Mouse (Mus musculus): ENCODE results near the gene Bri3. TPM values are rescaled to one million over a fixed set of nuclear protein-coding genes. Genes with fewer than 3 reads are reported as not detected.
A peak's percentile ranks its signal among the peaks of the same experiment; 100 is the strongest.

Bri3 gene
- polyA plus RNA-seq, 1 experiment from 2014 or later: 116 TPM

GRCm38 (mm10) chr5:144223503-144223862, 20.8 kb upstream of the Bri3 start, which contains the start of gene Tecpr1:
Gene Tecpr1 (minus strand): TSS chr5:144223615.
- H3K9me3 ChIP-seq (replicated peaks; ENCODE audit: control insufficient read depth, low read length): no peaks in the 10 kb centered on the region
- DNase-seq (ENCODE audit: low spot score) (peak; percentile 97), ATAC-seq (replicated peaks; ENCODE audit: insufficient number of reproducible peaks, low FRiP score, low TSS enrichment, low read depth) (peak; percentile 95)
- no peaks in the 10 kb centered on the region for H3K36me3 ChIP-seq (replicated peaks; ENCODE audit: control insufficient read depth, insufficient read depth, low read depth, low read length)
- peak within 1 kb of the TSS; percentile 84 for H3K4me2 ChIP-seq (ENCODE audit: low read depth, low read length)
- WGBS: under 1% methylated on average over 37 of the region's 37 CpGs
- H3K4me3 ChIP-seq (ENCODE audit: low read depth, low read length): peak within 1 kb of the TSS; percentile 68
- H3K27me3 ChIP-seq (ENCODE audit: control insufficient read depth, insufficient read depth, low read length): no peaks in the 10 kb centered on the region
- H3K9ac ChIP-seq (replicated peaks; ENCODE audit: low read length): peak within 1 kb of the TSS; percentile 70
- H3K4me1 ChIP-seq (ENCODE audit: control insufficient read depth, insufficient read depth, low read length): no peaks in the 10 kb centered on the region; the same call in 1 of the 2 replicates
- no peak within 1 kb of the TSS for H3K27ac ChIP-seq (replicated peaks; ENCODE audit: low read depth, low read length)

GRCm38 (mm10) chr5:144223899-144224816, 20.1 kb upstream of the Bri3 start:
- Histone ChIP-seq H3K36me3 (replicated peaks; ENCODE audit: control insufficient read depth, insufficient read depth, low read depth, low read length) (no peaks in the 10 kb centered on the region), H3K27ac (replicated peaks; ENCODE audit: low read depth, low read length) (no peak overlapping the region), H3K4me3 (ENCODE audit: low read depth, low read length) (peak overlapping the region; percentile 68), H3K9ac (replicated peaks; ENCODE audit: low read length) (peak overlapping the region; percentile 62), H3K4me2 (ENCODE audit: low read depth, low read length) (peak overlapping the region; percentile 51), H3K9me3 (replicated peaks; ENCODE audit: control insufficient read depth, low read length) (no peaks in the 10 kb centered on the region), H3K4me1 (ENCODE audit: control insufficient read depth, insufficient read depth, low read length) (no peaks in the 10 kb centered on the region; the same call in 1 of the 2 replicates), H3K27me3 (ENCODE audit: control insufficient read depth, insufficient read depth, low read length) (no peaks in the 10 kb centered on the region)
- 25% methylated on average over 18 of the region's 18 CpGs for WGBS
- DNase-seq (ENCODE audit: low spot score) (peak; percentile 6), ATAC-seq (replicated peaks; ENCODE audit: insufficient number of reproducible peaks, low FRiP score, low TSS enrichment, low read depth) (no peak)

- no peak for DNase-seq (ENCODE audit: low spot score)
Measured at GRCm38 (mm10) chr5:144226220-144226619, 18.0 kb upstream of the Bri3 start.

GRCm38 (mm10) chr5:144230216-144230615, 14.0 kb upstream of the Bri3 start:
- no peak for DNase-seq (ENCODE audit: low spot score)
- Histone ChIP-seq H3K27me3 (ENCODE audit: control insufficient read depth, insufficient read depth, low read length) (no peaks in the 10 kb centered on the region), H3K9ac (replicated peaks; ENCODE audit: low read length) (no peak overlapping the region), H3K4me2 (ENCODE audit: low read depth, low read length) (no peak overlapping the region), H3K9me3 (replicated peaks; ENCODE audit: control insufficient read depth, low read length) (no peaks in the 10 kb centered on the region), H3K36me3 (replicated peaks; ENCODE audit: control insufficient read depth, insufficient read depth, low read depth, low read length) (no peaks in the 10 kb centered on the region), H3K27ac (replicated peaks; ENCODE audit: low read depth, low read length) (no peak overlapping the region), H3K4me3 (ENCODE audit: low read depth, low read length) (no peak overlapping the region), H3K4me1 (ENCODE audit: control insufficient read depth, insufficient read depth, low read length) (no peaks in the 10 kb centered on the region; the same call in 1 of the 2 replicates)
- no peak for ATAC-seq (replicated peaks; ENCODE audit: insufficient number of reproducible peaks, low FRiP score, low TSS enrichment, low read depth)
- WGBS: 88% methylated on average over 7 of the region's 7 CpGs

More at GRCm38 (mm10) chr5:144226220-144226619, 18.0 kb upstream of the Bri3 start:
- H3K4me2 ChIP-seq (ENCODE audit: low read depth, low read length): no peak overlapping the region
- no peak overlapping the region for H3K4me3 ChIP-seq (ENCODE audit: low read depth, low read length)
- H3K27me3 ChIP-seq (ENCODE audit: control insufficient read depth, insufficient read depth, low read length): no peaks in the 10 kb centered on the region
- WGBS: 32% methylated on average over 11 of the region's 11 CpGs
- H3K36me3 ChIP-seq (replicated peaks; ENCODE audit: control insufficient read depth, insufficient read depth, low read depth, low read length): no peaks in the 10 kb centered on the region
- H3K27ac ChIP-seq (replicated peaks; ENCODE audit: low read depth, low read length): no peak overlapping the region
- no peaks in the 10 kb centered on the region for H3K9me3 ChIP-seq (replicated peaks; ENCODE audit: control insufficient read depth, low read length)
- H3K9ac ChIP-seq (replicated peaks; ENCODE audit: low read length): no peak overlapping the region
- no peaks in the 10 kb centered on the region; the same call in 1 of the 2 replicates for H3K4me1 ChIP-seq (ENCODE audit: control insufficient read depth, insufficient read depth, low read length)
- no peak for ATAC-seq (replicated peaks; ENCODE audit: insufficient number of reproducible peaks, low FRiP score, low TSS enrichment, low read depth)

- Histone ChIP-seq H3K4me2 (ENCODE audit: low read depth, low read length) (no peak overlapping the region), H3K27ac (replicated peaks; ENCODE audit: low read depth, low read length) (no peak overlapping the region), H3K9me3 (replicated peaks; ENCODE audit: control insufficient read depth, low read length) (no peaks in the 10 kb centered on the region), H3K4me1 (ENCODE audit: control insufficient read depth, insufficient read depth, low read length) (no peaks in the 10 kb centered on the region; the same call in 1 of the 2 replicates), H3K9ac (replicated peaks; ENCODE audit: low read length) (no peak overlapping the region), H3K4me3 (ENCODE audit: low read depth, low read length) (no peak overlapping the region), H3K27me3 (ENCODE audit: control insufficient read depth, insufficient read depth, low read length) (no peaks in the 10 kb centered on the region), H3K36me3 (replicated peaks; ENCODE audit: control insufficient read depth, insufficient read depth, low read depth, low read length) (no peaks in the 10 kb centered on the region)
- ATAC-seq (replicated peaks; ENCODE audit: insufficient number of reproducible peaks, low FRiP score, low TSS enrichment, low read depth) (no peak), DNase-seq (ENCODE audit: low spot score) (no peak)
- WGBS: 73% methylated on average over 1 of the region's 1 CpGs
Measured at GRCm38 (mm10) chr5:144231410-144231809, 12.8 kb upstream of the Bri3 start.

- DNase-seq (ENCODE audit: low spot score): no peak
- 86% methylated on average over 5 of the region's 5 CpGs for WGBS
- no peaks in the 10 kb centered on the region for H3K27me3 ChIP-seq (ENCODE audit: control insufficient read depth, insufficient read depth, low read length)
Measured at GRCm38 (mm10) chr5:144232531-144232930, 11.7 kb upstream of the Bri3 start.

GRCm38 (mm10) chr5:144234222-144234621, 10.0 kb upstream of the Bri3 start:
- 77% methylated on average over 6 of the region's 6 CpGs for WGBS
- H3K27ac ChIP-seq (replicated peaks; ENCODE audit: low read depth, low read length): no peak overlapping the region
- H3K4me1 ChIP-seq (ENCODE audit: control insufficient read depth, insufficient read depth, low read length): no peaks in the 10 kb centered on the region
- H3K36me3 ChIP-seq (replicated peaks; ENCODE audit: control insufficient read depth, insufficient read depth, low read depth, low read length): no peaks in the 10 kb centered on the region
- no peak overlapping the region for H3K9ac ChIP-seq (replicated peaks; ENCODE audit: low read length)
- no peak overlapping the region for H3K4me2 ChIP-seq (ENCODE audit: low read depth, low read length)
- ATAC-seq (replicated peaks; ENCODE audit: insufficient number of reproducible peaks, low FRiP score, low TSS enrichment, low read depth) (no peak), DNase-seq (ENCODE audit: low spot score) (no peak)
- no peaks in the 10 kb centered on the region for H3K9me3 ChIP-seq (replicated peaks; ENCODE audit: control insufficient read depth, low read length)
- no peak overlapping the region for H3K4me3 ChIP-seq (ENCODE audit: low read depth, low read length)
- no peaks in the 10 kb centered on the region for H3K27me3 ChIP-seq (ENCODE audit: control insufficient read depth, insufficient read depth, low read length)

More at GRCm38 (mm10) chr5:144232531-144232930, 11.7 kb upstream of the Bri3 start:
- ATAC-seq (replicated peaks; ENCODE audit: insufficient number of reproducible peaks, low FRiP score, low TSS enrichment, low read depth): no peak
- Histone ChIP-seq H3K4me2 (ENCODE audit: low read depth, low read length) (no peak overlapping the region), H3K27ac (replicated peaks; ENCODE audit: low read depth, low read length) (no peak overlapping the region), H3K9ac (replicated peaks; ENCODE audit: low read length) (no peak overlapping the region), H3K4me1 (ENCODE audit: control insufficient read depth, insufficient read depth, low read length) (no peaks in the 10 kb centered on the region), H3K9me3 (replicated peaks; ENCODE audit: control insufficient read depth, low read length) (no peaks in the 10 kb centered on the region), H3K36me3 (replicated peaks; ENCODE audit: control insufficient read depth, insufficient read depth, low read depth, low read length) (no peaks in the 10 kb centered on the region), H3K4me3 (ENCODE audit: low read depth, low read length) (no peak overlapping the region)

GRCm38 (mm10) chr5:144234714-144235113, 9.5 kb upstream of the Bri3 start:
- Histone ChIP-seq H3K27ac (replicated peaks; ENCODE audit: low read depth, low read length) (no peak overlapping the region), H3K27me3 (ENCODE audit: control insufficient read depth, insufficient read depth, low read length) (no peaks in the 10 kb centered on the region), H3K4me2 (ENCODE audit: low read depth, low read length) (no peak overlapping the region), H3K9ac (replicated peaks; ENCODE audit: low read length) (no peak overlapping the region), H3K9me3 (replicated peaks; ENCODE audit: control insufficient read depth, low read length) (no peaks in the 10 kb centered on the region), H3K4me3 (ENCODE audit: low read depth, low read length) (no peak overlapping the region), H3K36me3 (replicated peaks; ENCODE audit: control insufficient read depth, insufficient read depth, low read depth, low read length) (no peaks in the 10 kb centered on the region), H3K4me1 (ENCODE audit: control insufficient read depth, insufficient read depth, low read length) (no peaks in the 10 kb centered on the region)
- ATAC-seq (replicated peaks; ENCODE audit: insufficient number of reproducible peaks, low FRiP score, low TSS enrichment, low read depth) (no peak), DNase-seq (ENCODE audit: low spot score) (no peak)
- WGBS: 84% methylated on average over 7 of the region's 7 CpGs

Data from embryonic facial prominence, embryonic 11.5 days (tissue).